Mouse (Mus musculus) kidney, embryonic 16.5 days (tissue): ENCODE measurements around the gene Paqr6. TPM values are rescaled to one million over a fixed set of nuclear protein-coding genes. Genes with fewer than 3 reads are reported as not detected.
A peak's percentile ranks its signal among the peaks of the same experiment; 100 is the strongest.
"Not testable (repeated sequence)": the region's sequence is repeated elsewhere in the genome, so short reads cannot be mapped to it uniquely, and the experiment has no call there.

Experiments
- ATAC-seq: fragments of 200-750 bp; cut with Nextera tagmentation; 2 replicates; pipeline ENCODE4 v1.8.0; 2017; ENCODE audit warnings: moderate TSS enrichment; ENCODE audit not compliant: low FRiP score, low TSS enrichment
- H3K27ac ChIP-seq: fragments of 300-500 bp; sonication (generic); 2 replicates; pipeline ENCODE4 v1.5.1; 2014; ENCODE audit warnings: low read length
- H3K27me3 ChIP-seq: fragments of 300-500 bp; sonication (generic); 2 replicates; pipeline ENCODE4 v1.6.1; 2014; ENCODE audit warnings: low read length, control low read depth, mixed read lengths; ENCODE audit not compliant: insufficient read depth
- H3K36me3 ChIP-seq: fragments of 300-500 bp; sonication (generic); 2 replicates; pipeline ENCODE4 v1.6.1; 2014; ENCODE audit warnings: low read length, control low read depth, mixed read lengths; ENCODE audit not compliant: insufficient read depth
- H3K4me1 ChIP-seq: fragments of 300-500 bp; sonication (generic); 2 replicates; pipeline ENCODE4 v1.6.1; 2014; ENCODE audit warnings: low read length, control low read depth, mixed read lengths; ENCODE audit not compliant: insufficient read depth
- H3K4me2 ChIP-seq: fragments of 300-500 bp; sonication (generic); replicated peaks from 2 replicates; pipeline ENCODE4 v1.6.1; 2014; ENCODE audit warnings: low read depth, low read length
- H3K4me3 ChIP-seq: fragments of 300-500 bp; sonication (generic); 2 replicates; pipeline ENCODE4 v1.5.1; 2014; ENCODE audit warnings: mild to moderate bottlenecking, low read length
- H3K9ac ChIP-seq: fragments of 300-500 bp; sonication (generic); replicated peaks from 2 replicates; pipeline ENCODE4 v1.6.1; 2014; ENCODE audit warnings: low read length
- H3K9me3 ChIP-seq: fragments of 300-500 bp; sonication (generic); 2 replicates; pipeline ENCODE4 v1.6.1; 2016; ENCODE audit warnings: low read length, control low read depth
- WGBS: fragments of 180-500 bp; shearing (Covaris S2); extraction: QIAGEN DNeasy Blood & Tissue Kit; methylation state at CpG from one replicate; pipeline ENCODE4 v1.1.7; 2014; 5-methylcytosine and 5-hydroxymethylcytosine counted together
- polyA plus RNA-seq: library from polyadenylated mRNA; unstranded; fragments of >200 nt; fragmentation: Nextera tagmentation; extraction: Ambion mirVana; gene quantifications from 2 replicates; pipeline ENCODE4 v1.2.1, GENCODE M21; 2015

Gene Paqr6
- polyA plus RNA-seq, 1 experiment from 2014 or later = 22.1 TPM

- peaks cover 52% of the 10 kb centered on the region for H3K36me3 ChIP-seq
- WGBS = 79% methylated on average over 2 of the region's 2 CpGs
- no peak for ATAC-seq
- no peak overlapping the region for H3K27ac ChIP-seq
- peaks cover 10% of the 10 kb centered on the region; the same call in 1 of the 2 replicates for H3K4me1 ChIP-seq
- H3K4me2 ChIP-seq = no peak overlapping the region
- H3K9ac ChIP-seq = no peak overlapping the region
- no peaks in the 10 kb centered on the region for H3K9me3 ChIP-seq
- H3K27me3 ChIP-seq = peaks cover 7% of the 10 kb centered on the region; the same call in 1 of the 2 replicates
- H3K4me3 ChIP-seq = no peak overlapping the region
These were observed 2.6 kb upstream of the Paqr6 start for GRCm38 (mm10) chr3:88361612-88362313.

- H3K9me3 ChIP-seq = no peaks in the 10 kb centered on the region
- H3K36me3 ChIP-seq = peaks cover 35% of the 10 kb centered on the region
- H3K4me3 ChIP-seq = no peak overlapping the region
- peak overlapping the region; percentile 22; the same call in 1 of the 2 replicates for H3K27ac ChIP-seq
- H3K27me3 ChIP-seq = peaks cover 7% of the 10 kb centered on the region; the same call in 1 of the 2 replicates
- ATAC-seq = peak; percentile 17; the same call in 1 of the 2 replicates
- no peak overlapping the region for H3K9ac ChIP-seq
- H3K4me2 ChIP-seq = no peak overlapping the region
- WGBS = 68% methylated on average over 4 of the region's 4 CpGs
- peaks cover 10% of the 10 kb centered on the region; the same call in 1 of the 2 replicates for H3K4me1 ChIP-seq
These were observed 684 bp upstream of the Paqr6 start for GRCm38 (mm10) chr3:88363700-88364099.

GRCm38 (mm10) chr3:88365705-88366361, 1.4 kb downstream of the Paqr6 start:
- Histone ChIP-seq H3K27me3 (peaks cover 7% of the 10 kb centered on the region; the same call in 1 of the 2 replicates), H3K4me1 (peaks cover 10% of the 10 kb centered on the region; the same call in 1 of the 2 replicates), H3K9ac (no peak overlapping the region), H3K36me3 (peaks cover 14% of the 10 kb centered on the region), H3K4me2 (no peak overlapping the region), H3K4me3 (no peak overlapping the region), H3K9me3 (peaks cover 9% of the 10 kb centered on the region), H3K27ac (no peak overlapping the region)
- ATAC-seq = no peak
- WGBS = 42% methylated on average over 34 of the region's 34 CpGs

GRCm38 (mm10) chr3:88366830-88367428, 2.5 kb downstream of the Paqr6 start:
- not testable (repeated sequence) for H3K27me3 ChIP-seq, H3K36me3 ChIP-seq, H3K9me3 ChIP-seq, H3K27ac ChIP-seq, H3K9ac ChIP-seq
- 0 out of 2 replicates have a peak overlapping the region, but pooled peaks have one; percentile 21 for H3K4me3 ChIP-seq
- H3K4me1 ChIP-seq = peaks cover 10% of the 10 kb centered on the region; the same call in 1 of the 2 replicates
- peak; percentile 81 for ATAC-seq
- peak overlapping the region; percentile 44 for H3K4me2 ChIP-seq
- 3% methylated on average over 16 of the region's 22 CpGs for WGBS

- not testable (repeated sequence) for H3K9me3 ChIP-seq, H3K4me3 ChIP-seq, H3K4me2 ChIP-seq, H3K9ac ChIP-seq, H3K27me3 ChIP-seq, ATAC-seq, H3K36me3 ChIP-seq, H3K27ac ChIP-seq
- H3K4me1 ChIP-seq = peaks cover 10% of the 10 kb centered on the region; the same call in 1 of the 2 replicates
- 45% methylated on average over 3 of the region's 7 CpGs for WGBS
These were observed 3.1 kb downstream of the Paqr6 start for GRCm38 (mm10) chr3:88367517-88367916.

- not testable (repeated sequence) for H3K4me3 ChIP-seq, H3K9ac ChIP-seq, H3K36me3 ChIP-seq, H3K27ac ChIP-seq, H3K27me3 ChIP-seq, H3K9me3 ChIP-seq, ATAC-seq, H3K4me2 ChIP-seq
- WGBS = 76% methylated on average over 7 of the region's 7 CpGs
- peaks cover 10% of the 10 kb centered on the region; the same call in 1 of the 2 replicates for H3K4me1 ChIP-seq
These were observed 4.1 kb downstream of the Paqr6 start for GRCm38 (mm10) chr3:88368511-88368910.

GRCm38 (mm10) chr3:88372643-88373042, 8.3 kb downstream of the Paqr6 start, which contains the start of gene Bglap3:
Gene Bglap3 (minus strand): TSS chr3:88372743.
- H3K27me3 ChIP-seq, H3K9ac ChIP-seq, H3K36me3 ChIP-seq, H3K4me3 ChIP-seq, H3K4me1 ChIP-seq, H3K27ac ChIP-seq, ATAC-seq, H3K9me3 ChIP-seq, H3K4me2 ChIP-seq: not testable (repeated sequence)
- 92% methylated on average over 9 of the region's 9 CpGs for WGBS

GRCm38 (mm10) chr3:88375750-88376626, 11.6 kb downstream of the Paqr6 start:
- not testable (repeated sequence) for H3K27me3 ChIP-seq, H3K4me1 ChIP-seq, H3K36me3 ChIP-seq, H3K9me3 ChIP-seq
- peak; percentile 94 for ATAC-seq
- Histone ChIP-seq H3K4me2 (peak overlapping the region; percentile 41), H3K9ac (peak overlapping the region; percentile 51), H3K27ac (peak overlapping the region; percentile 65), H3K4me3 (peak overlapping the region; percentile 20; the same call in 1 of the 2 replicates)
- WGBS = 9% methylated on average over 16 of the region's 19 CpGs

GRCm38 (mm10) chr3:88376644-88377043, 12.3 kb downstream of the Paqr6 start:
- H3K27me3 ChIP-seq, H3K9ac ChIP-seq, H3K4me1 ChIP-seq, H3K4me3 ChIP-seq, H3K9me3 ChIP-seq, H3K36me3 ChIP-seq: not testable (repeated sequence)
- ATAC-seq = peak; percentile 46; the same call in 1 of the 2 replicates
- H3K27ac ChIP-seq = 0 out of 2 replicates have a peak overlapping the region, but pooled peaks have one; percentile 46
- WGBS = 14% methylated on average over 5 of the region's 7 CpGs
- peak overlapping the region; percentile 41 for H3K4me2 ChIP-seq
